Mouse (Mus musculus): ENCODE results near the gene Sprr2k.

DNA sequence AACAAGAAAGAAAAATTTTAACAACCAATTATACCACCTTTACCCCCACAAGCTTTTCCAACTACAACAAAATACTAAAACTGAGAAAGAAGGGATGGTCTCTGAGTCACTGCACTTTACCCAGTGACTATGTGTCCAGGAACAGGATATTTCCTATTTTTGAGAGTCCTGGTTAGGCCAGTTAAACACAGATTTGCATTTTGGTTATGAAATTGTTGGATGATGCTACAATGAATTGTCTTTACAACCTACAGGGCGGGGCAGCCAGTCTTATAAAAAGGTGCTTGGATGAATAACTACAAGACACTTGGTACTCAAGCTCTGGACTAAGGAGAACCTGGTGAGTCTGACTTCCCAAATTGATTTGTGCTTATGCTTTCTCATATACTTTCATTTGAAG is 47.0 kb upstream of the Sprr2k start, which contains the start of gene Sprr2h:
- TF ChIP-seq CTCF (IDR thresholded peaks at IDR 0.05) (no peak), POLR2A (IDR thresholded peaks at IDR 0.05; ENCODE audit: insufficient read depth, low read depth, low read length) (no peak), EP300 (IDR thresholded peaks at IDR 0.05; ENCODE audit: insufficient read depth, low read depth, low read length) (no peak)
